Mouse (Mus musculus): ENCODE measurements around the gene 2010111I01Rik.

DNA sequence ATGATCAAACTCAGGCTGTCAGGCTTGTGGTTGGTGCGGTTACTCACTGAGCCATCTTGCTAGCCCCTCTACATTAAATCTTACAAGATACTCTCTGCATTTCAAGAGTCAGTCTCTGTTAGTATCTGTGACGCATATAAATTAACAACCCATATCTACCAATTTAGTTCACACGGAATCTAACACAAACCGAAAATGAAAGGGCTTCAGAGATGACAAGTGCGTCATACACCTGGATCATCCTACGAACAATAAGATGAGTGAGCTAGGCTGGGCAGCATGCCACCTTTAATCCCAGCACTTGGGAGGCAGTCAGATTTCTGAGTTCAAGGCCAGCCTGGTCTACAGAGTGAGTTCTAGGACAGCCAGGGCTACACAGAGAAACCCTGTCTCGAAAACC, 355.1 kb downstream of the 2010111I01Rik start:
- no peak for TF ChIP-seq CTCF (IDR thresholded peaks at IDR 0.05; ENCODE audit: borderline replicate concordance, insufficient read depth, low read length)
- no peak for TF ChIP-seq POLR2A (IDR thresholded peaks at IDR 0.05; ENCODE audit: low read depth, low read length)

All from embryonic fibroblast, embryonic 13.5 days (primary cell).